Mouse (Mus musculus) common myeloid progenitor, adult 5-6 weeks (primary cell): ENCODE data around the gene Sec22a. TPM values are rescaled to one million over a fixed set of nuclear protein-coding genes. Genes with fewer than 3 reads are reported as not detected.

Experiments
- ATAC-seq: replicated peaks from 2 replicates; pipeline ENCODE4 v1.8.0; 2016; ENCODE audit warnings: low read depth, mild to moderate bottlenecking, moderate TSS enrichment, inconsistent platforms; ENCODE audit not compliant: poor library complexity, severe bottlenecking
- total RNA-seq: library from RNA; stranded (forward); fragments of 200-1000, 187-1606 nt; gene quantifications from 2 replicates; pipeline ENCODE4 v1.2.3, GENCODE M21; 2017

Gene Sec22a
- total RNA-seq = 6.5 and 8.4 TPM in 2 replicates

- ATAC-seq = peak; percentile 98
Measured at GRCm38 (mm10) chr16:35363150-35364062, at the start of gene Sec22a. Gene Sec22a (minus strand): TSS chr16:35363918.

- ATAC-seq = no peak
Measured at GRCm38 (mm10) chr16:35406706-35407105, 43.0 kb upstream of the Sec22a start.

GRCm38 (mm10) chr16:35406166-35406565 is 42.4 kb upstream of the Sec22a start:
- no peak for ATAC-seq

GRCm38 (mm10) chr16:35405348-35406080 is 41.8 kb upstream of the Sec22a start:
- ATAC-seq = no peak

GRCm38 (mm10) chr16:35404864-35405263 is 41.1 kb upstream of the Sec22a start:
- ATAC-seq = no peak

- no peak for ATAC-seq
Measured at GRCm38 (mm10) chr16:35403891-35404290, 40.2 kb upstream of the Sec22a start.

GRCm38 (mm10) chr16:35403356-35403755 is 39.6 kb upstream of the Sec22a start:
- no peak for ATAC-seq

- no peak for ATAC-seq
Measured at GRCm38 (mm10) chr16:35392813-35393212, 29.1 kb upstream of the Sec22a start.

GRCm38 (mm10) chr16:35385654-35386053 is 21.9 kb upstream of the Sec22a start:
- no peak for ATAC-seq

GRCm38 (mm10) chr16:35380048-35380447 is 16.3 kb upstream of the Sec22a start:
- ATAC-seq = no peak

GRCm38 (mm10) chr16:35379344-35379743 is 15.6 kb upstream of the Sec22a start:
- peak; percentile 65 for ATAC-seq

- peak; percentile 23 for ATAC-seq
Measured at GRCm38 (mm10) chr16:35364063-35364428, 328 bp upstream of the Sec22a start.

- ATAC-seq = no peak
Measured at GRCm38 (mm10) chr16:35362221-35362620, 1.5 kb downstream of the Sec22a start.

GRCm38 (mm10) chr16:35360593-35360992 is 3.1 kb downstream of the Sec22a start:
- 0 out of 2 replicates have a peak, but pooled peaks have one; percentile 26 for ATAC-seq

GRCm38 (mm10) chr16:35357449-35357848 is 6.3 kb downstream of the Sec22a start:
- ATAC-seq = no peak

GRCm38 (mm10) chr16:35330451-35330850 is 33.3 kb downstream of the Sec22a start:
- ATAC-seq = no peak

GRCm38 (mm10) chr16:35319773-35320172 is 43.9 kb downstream of the Sec22a start:
- ATAC-seq = no peak

- peak; percentile 66 for ATAC-seq
Measured at GRCm38 (mm10) chr16:35319335-35319734, 44.4 kb downstream of the Sec22a start.

- ATAC-seq = peak; percentile 74
Measured at GRCm38 (mm10) chr16:35318397-35318796, 45.3 kb downstream of the Sec22a start.

- 0 out of 2 replicates have a peak, but pooled peaks have one; percentile 16 for ATAC-seq
Measured at GRCm38 (mm10) chr16:35317460-35317859, 46.3 kb downstream of the Sec22a start.

- no peak for ATAC-seq
Measured at GRCm38 (mm10) chr16:35316856-35317264, 46.9 kb downstream of the Sec22a start.
